Mouse (Mus musculus) liver (tissue): ENCODE results near the gene BC029722.

ENCODE experiments used
- DNase-seq: peaks from one replicate; pipeline ENCODE4 v3.0.0-alpha.2; 2020; ENCODE audit warnings: mixed read lengths

Gene BC029722

GRCm38 (mm10) chr2:155778004-155778403, 41.2 kb downstream of the BC029722 start:
- no peak for DNase-seq

DNA sequence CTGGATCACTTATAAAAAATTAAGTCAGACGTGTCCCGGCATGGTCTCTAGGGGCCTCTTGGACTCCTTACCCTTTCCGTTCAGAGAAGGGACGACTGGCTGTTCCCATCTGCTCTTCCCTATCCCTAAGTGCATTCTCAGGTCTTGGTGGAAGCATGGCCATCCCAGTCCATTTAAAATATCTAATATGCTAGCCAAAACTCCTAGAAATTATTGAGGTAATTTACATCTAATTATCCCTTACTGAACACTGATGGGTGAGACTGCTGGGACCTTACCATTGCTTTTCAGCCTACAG, 41.6 kb downstream of the BC029722 start:
- no peak for DNase-seq

DNA sequence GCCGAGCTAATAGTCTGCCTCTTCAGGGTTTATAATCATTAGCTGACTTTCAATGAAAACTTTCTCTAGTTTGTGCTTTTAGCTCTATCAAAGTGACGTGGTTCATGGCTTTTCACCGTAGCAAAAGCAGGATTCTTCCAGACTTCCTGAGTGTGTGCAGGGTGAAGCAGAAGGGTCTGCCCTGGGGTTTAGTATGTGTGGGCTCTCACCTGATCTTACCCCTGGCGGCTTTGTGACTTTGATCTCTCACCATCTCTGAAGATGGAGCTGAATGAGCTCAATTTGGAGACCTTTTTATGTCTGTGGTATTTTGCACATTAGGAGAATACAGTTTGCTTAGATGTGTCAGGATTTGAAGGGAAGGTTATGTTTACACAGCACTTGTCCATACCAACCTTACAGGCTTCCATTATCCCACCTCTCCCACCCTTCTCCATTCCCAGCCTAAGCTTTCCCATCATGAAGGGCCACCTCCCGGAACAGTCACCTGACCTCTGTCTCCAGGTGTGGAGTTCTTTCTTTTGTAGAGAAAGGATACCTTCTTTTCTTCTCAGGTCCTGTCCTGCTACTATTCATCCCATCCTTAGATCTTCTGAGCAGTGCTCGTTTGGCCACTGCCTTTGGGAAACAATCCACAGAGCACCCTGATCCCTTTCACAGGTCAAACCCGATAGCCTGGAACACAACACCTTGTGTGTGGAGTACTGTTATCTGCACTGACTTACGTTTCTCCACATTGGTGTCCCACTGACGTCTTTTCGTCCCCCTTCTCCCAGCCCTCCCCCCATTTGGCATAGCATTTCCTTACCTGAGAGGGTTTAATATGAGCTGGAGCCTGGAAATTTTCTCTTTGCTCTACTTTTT, 42.2 kb downstream of the BC029722 start:
- DNase-seq, result no peak

DNA sequence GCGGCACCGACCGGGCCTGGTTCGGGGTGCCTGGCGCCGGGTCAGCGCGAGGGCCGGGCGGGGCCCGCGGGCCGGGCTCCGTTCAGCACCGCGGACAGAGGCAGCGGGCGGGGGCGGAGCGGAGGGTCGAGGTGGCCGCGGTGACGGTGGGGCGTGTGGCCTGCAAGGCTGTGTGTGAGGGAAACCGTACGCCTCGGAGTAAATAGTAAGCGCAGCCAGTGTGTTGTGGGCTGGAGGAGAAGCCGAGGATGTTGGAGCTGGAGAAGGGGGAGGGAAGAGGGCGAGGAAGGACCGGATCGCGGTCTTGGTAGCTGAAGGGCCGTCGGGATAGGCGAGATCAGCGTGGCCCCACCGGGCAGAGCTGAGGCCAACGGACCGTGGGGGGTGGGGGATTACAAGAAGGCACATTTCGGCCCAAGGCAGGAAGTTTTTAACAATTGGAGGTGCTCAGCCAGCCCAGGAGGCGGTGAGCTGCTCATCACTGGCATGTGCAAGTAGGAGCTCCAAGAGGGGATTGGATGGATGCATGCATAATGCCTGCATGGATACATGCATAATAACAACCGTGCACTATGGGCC, 43.5 kb downstream of the BC029722 start:
- peak; percentile 39 for DNase-seq

DNA sequence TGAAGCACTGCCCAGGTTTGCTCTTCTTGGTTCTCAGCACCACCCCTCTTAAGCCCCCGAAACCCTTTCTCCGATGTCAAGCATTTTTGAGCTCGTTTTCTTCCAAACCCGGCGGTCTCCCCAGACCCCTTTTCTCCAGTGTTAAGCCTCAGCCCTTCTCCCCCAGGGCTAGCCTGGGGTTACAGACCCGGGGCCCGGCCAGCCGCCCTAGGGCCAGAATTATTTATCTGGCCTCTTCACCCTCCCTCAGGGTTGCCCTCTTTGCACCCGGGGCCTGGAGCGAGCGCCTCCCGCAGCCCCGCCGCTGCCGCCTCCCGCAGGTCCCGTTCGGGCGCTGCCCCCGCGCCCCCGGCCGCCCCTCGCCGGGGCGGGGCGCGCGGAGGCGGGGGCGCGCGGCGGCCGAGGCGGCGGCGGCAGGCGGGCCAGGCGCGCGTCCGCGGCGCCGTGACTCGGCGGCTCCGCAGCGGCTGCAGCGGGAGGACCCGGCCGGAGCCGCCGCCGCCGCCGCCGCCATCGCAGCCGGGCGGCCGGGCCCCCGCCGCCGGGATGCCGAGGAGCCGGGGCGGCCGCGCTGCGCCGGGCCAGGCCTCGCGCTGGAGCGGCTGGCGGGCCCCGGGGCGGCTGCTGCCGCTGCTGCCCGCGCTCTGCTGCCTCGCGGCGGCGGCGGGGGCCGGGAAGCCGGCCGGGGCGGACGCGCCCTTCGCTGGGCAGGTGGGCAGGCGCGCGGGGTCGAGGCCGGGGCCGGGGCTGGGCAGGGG, 44.1 kb downstream of the BC029722 start, which contains the start of gene Mmp24:
Gene Mmp24 (plus strand): TSS at position 416 of the 758 bp plus-strand sequence.
- DNase-seq, result no peak

GRCm38 (mm10) chr2:155774261-155774926, 44.8 kb downstream of the BC029722 start:
- DNase-seq, result no peak

DNA sequence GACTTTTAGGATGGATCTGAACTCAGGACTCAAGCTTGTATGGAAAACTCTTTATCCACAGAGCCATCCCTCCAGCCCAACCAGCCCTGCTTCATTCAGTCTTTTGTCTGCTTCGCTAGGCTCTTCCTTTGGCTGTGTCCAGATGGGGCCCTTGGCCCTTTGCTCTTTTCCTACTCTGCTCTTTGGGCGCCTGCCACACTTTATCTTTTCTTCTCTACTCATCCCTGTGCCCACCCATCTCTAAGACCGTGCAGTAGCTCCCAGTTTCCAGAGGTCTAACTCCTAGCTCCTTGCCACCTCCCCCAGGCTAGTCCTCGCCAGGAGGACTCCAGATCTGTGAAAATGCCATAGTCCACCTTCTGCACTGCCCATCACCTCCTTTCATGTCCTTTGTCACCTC, 45.6 kb downstream of the BC029722 start:
- DNase-seq, result no peak
